Mouse (Mus musculus) left cerebral cortex, adult 11 months (tissue): ENCODE measurements around the gene Fbxw28.
"Not testable (repeated sequence)": the region's sequence is repeated elsewhere in the genome, so short reads cannot be mapped to it uniquely, and the experiment has no call there.

Experiments used
- DNase-seq: peaks from one replicate; pipeline ENCODE4 v3.0.0; 2022; ENCODE audit warnings: low spot score

Fbxw28 gene

DNA sequence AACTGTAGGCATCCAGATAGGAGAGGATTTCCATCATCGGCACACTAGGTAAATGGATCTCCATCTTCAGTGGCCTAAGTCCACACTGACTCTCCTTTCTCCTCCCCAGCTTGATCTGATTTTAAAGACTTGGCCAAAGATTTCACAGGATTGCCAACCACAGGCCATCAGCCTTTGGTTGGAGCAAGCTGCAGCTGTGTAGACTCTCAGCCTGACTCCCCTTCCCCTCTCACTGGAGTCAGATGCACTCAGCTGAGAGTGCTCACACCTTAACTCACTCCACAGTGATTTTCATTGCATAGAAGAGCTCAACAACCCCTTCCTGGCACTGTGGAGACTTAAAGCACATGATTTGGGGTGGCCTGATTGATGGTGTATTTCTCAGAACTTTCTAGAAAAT lies at the start of gene Fbxw28:
Fbxw28 (minus strand) TSS at position 101 of the 400 bp plus-strand sequence.
- DNase-seq = not testable (repeated sequence)

GRCm38 (mm10) chr9:109287576-109287975 lies 51.9 kb downstream of the Fbxw28 start, which contains the start of gene Fbxw14:
Fbxw14 (minus strand) TSS chr9:109287676.
- DNase-seq = not testable (repeated sequence)
